Mouse (Mus musculus): Measurements from ENCODE around the gene Olfr24.

DNA sequence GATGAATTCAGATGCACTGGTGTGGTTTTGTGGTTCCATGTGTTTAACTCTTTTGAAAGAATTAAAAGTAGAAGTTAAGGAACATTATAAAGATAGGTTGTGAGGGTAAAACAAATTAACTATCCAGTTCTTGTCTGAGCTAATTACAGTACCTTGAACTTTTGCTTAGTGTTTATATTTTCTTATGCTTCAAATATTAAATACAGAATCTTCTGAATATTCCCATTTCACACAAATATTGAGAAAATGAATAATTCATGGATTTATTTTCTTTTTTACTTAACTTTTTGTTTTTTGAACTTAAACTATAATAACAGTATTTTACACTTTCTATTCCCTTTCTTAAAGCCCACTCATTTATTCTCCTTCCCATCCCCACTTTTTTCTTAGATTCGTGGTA, 8.2 kb downstream of the Olfr24 start:
- TF ChIP-seq USF1 (IDR thresholded peaks at IDR 0.05; ENCODE audit: low read depth), result no peak
- no peak for TF ChIP-seq CTCF (IDR thresholded peaks at IDR 0.05; ENCODE audit: control insufficient read depth, insufficient read depth, insufficient read length)
